Mouse (Mus musculus): Measurements from ENCODE around the gene Zfp518b.

Zfp518b gene

GRCm38 (mm10) chr5:38684164-38684911 lies at the start of gene Zfp518b:
Gene Zfp518b (minus strand): TSS chr5:38684826.
- peak; percentile 80 to 94 for DNase-seq (ENCODE audit: inconsistent age in 2 of 2, low spot score in 1 of 2)

GRCm38 (mm10) chr5:38708940-38709581 lies 24.4 kb upstream of the Zfp518b start:
- no peak for DNase-seq (ENCODE audit: inconsistent age in 2 of 2, low spot score in 1 of 2)

- no peak for DNase-seq (ENCODE audit: inconsistent age in 2 of 2, low spot score in 1 of 2)
Observed at GRCm38 (mm10) chr5:38707364-38708075, 22.9 kb upstream of the Zfp518b start.

GRCm38 (mm10) chr5:38702941-38703340 lies 18.3 kb upstream of the Zfp518b start:
- DNase-seq (ENCODE audit: inconsistent age in 2 of 2, low spot score in 1 of 2): no peak

- DNase-seq (ENCODE audit: inconsistent age in 2 of 2, low spot score in 1 of 2): no peak
Observed at GRCm38 (mm10) chr5:38702091-38702490, 17.5 kb upstream of the Zfp518b start.

GRCm38 (mm10) chr5:38698466-38698865 lies 13.8 kb upstream of the Zfp518b start:
- DNase-seq (ENCODE audit: inconsistent age in 2 of 2, low spot score in 1 of 2): no peak

- DNase-seq (ENCODE audit: inconsistent age in 2 of 2, low spot score in 1 of 2): no peak
Observed at GRCm38 (mm10) chr5:38698046-38698445, 13.4 kb upstream of the Zfp518b start.

- DNase-seq (ENCODE audit: inconsistent age in 2 of 2, low spot score in 1 of 2): no peak
Observed at GRCm38 (mm10) chr5:38696616-38697375, 12.2 kb upstream of the Zfp518b start.

GRCm38 (mm10) chr5:38692859-38693258 lies 8.2 kb upstream of the Zfp518b start:
- no peak for DNase-seq (ENCODE audit: inconsistent age in 2 of 2, low spot score in 1 of 2)

- DNase-seq (ENCODE audit: inconsistent age in 2 of 2, low spot score in 1 of 2): no peak
Observed at GRCm38 (mm10) chr5:38689186-38689585, 4.6 kb upstream of the Zfp518b start.

GRCm38 (mm10) chr5:38687694-38688093 lies 3.1 kb upstream of the Zfp518b start:
- no peak for DNase-seq (ENCODE audit: inconsistent age in 2 of 2, low spot score in 1 of 2)

- no peak for DNase-seq (ENCODE audit: inconsistent age in 2 of 2, low spot score in 1 of 2)
Observed at GRCm38 (mm10) chr5:38658836-38659235, 25.8 kb downstream of the Zfp518b start.

- no peak for DNase-seq (ENCODE audit: inconsistent age in 2 of 2, low spot score in 1 of 2)
Observed at GRCm38 (mm10) chr5:38656204-38656603, 28.4 kb downstream of the Zfp518b start.

- no peak for DNase-seq (ENCODE audit: inconsistent age in 2 of 2, low spot score in 1 of 2)
Observed at GRCm38 (mm10) chr5:38655421-38655928, 29.2 kb downstream of the Zfp518b start.

- no peak for DNase-seq (ENCODE audit: inconsistent age in 2 of 2, low spot score in 1 of 2)
Observed at GRCm38 (mm10) chr5:38654571-38654970, 30.1 kb downstream of the Zfp518b start.

GRCm38 (mm10) chr5:38653101-38653500 lies 31.5 kb downstream of the Zfp518b start:
- no peak for DNase-seq (ENCODE audit: inconsistent age in 2 of 2, low spot score in 1 of 2)

- DNase-seq (ENCODE audit: inconsistent age in 2 of 2, low spot score in 1 of 2): no peak
Observed at GRCm38 (mm10) chr5:38651455-38651854, 33.2 kb downstream of the Zfp518b start.

GRCm38 (mm10) chr5:38641526-38641925 lies 43.1 kb downstream of the Zfp518b start:
- no peak for DNase-seq (ENCODE audit: inconsistent age in 2 of 2, low spot score in 1 of 2)

- DNase-seq (ENCODE audit: inconsistent age in 2 of 2, low spot score in 1 of 2): no peak
Observed at GRCm38 (mm10) chr5:38636301-38636749, 48.3 kb downstream of the Zfp518b start.

GRCm38 (mm10) chr5:38635696-38636095 lies 48.9 kb downstream of the Zfp518b start:
- DNase-seq (ENCODE audit: inconsistent age in 2 of 2, low spot score in 1 of 2): no peak
